Mouse (Mus musculus) embryonic facial prominence, embryonic 11.5 days (tissue): ENCODE measurements at regions not wholly inside any gene's neighbourhood (a gene's known extent, or its start where the extent isn't known, plus 50 kb on each side); places are given as distances from the start of the nearest gene placed in this dataset.
A peak's percentile ranks its signal among the peaks of the same experiment; 100 is the strongest.

Experiments
- ATAC-seq: fragments of 200-750 bp; cut with Nextera tagmentation; replicated peaks from 2 replicates; pipeline ENCODE4 v1.8.0; 2017; ENCODE audit warnings: low read depth; ENCODE audit not compliant: insufficient number of reproducible peaks, low FRiP score, low TSS enrichment
- DNase-seq: peaks from one replicate; pipeline ENCODE4 v3.0.0-alpha.2; 2015; ENCODE audit warnings: low spot score
- H3K27ac ChIP-seq: fragments of 300-500 bp; sonication (generic); replicated peaks from 2 replicates; pipeline ENCODE4 v1.5.1; 2014; ENCODE audit warnings: mild to moderate bottlenecking, low read depth, low read length, control low read depth
- H3K27me3 ChIP-seq: fragments of 300-500 bp; sonication (generic); 2 replicates; pipeline ENCODE4 v1.6.1; 2014; ENCODE audit warnings: mild to moderate bottlenecking, low read length, moderate library complexity, mixed read lengths; ENCODE audit not compliant: control insufficient read depth, insufficient read depth
- H3K36me3 ChIP-seq: fragments of 300-500 bp; sonication (generic); replicated peaks from 2 replicates; pipeline ENCODE4 v1.6.1; 2014; ENCODE audit warnings: low read depth, mild to moderate bottlenecking, low read length, moderate library complexity, mixed read lengths; ENCODE audit not compliant: control insufficient read depth, insufficient read depth
- H3K4me1 ChIP-seq: fragments of 300-500 bp; sonication (generic); 2 replicates; pipeline ENCODE4 v1.6.1; 2014; ENCODE audit warnings: low read length, mixed read lengths; ENCODE audit not compliant: control insufficient read depth, insufficient read depth
- H3K4me2 ChIP-seq: fragments of 300-500 bp; sonication (generic); 2 replicates; pipeline ENCODE4 v1.6.1; 2014; ENCODE audit warnings: low read depth, mild to moderate bottlenecking, control low read depth, low read length, moderate library complexity
- H3K4me3 ChIP-seq: fragments of 300-500 bp; sonication (generic); 2 replicates; pipeline ENCODE4 v1.5.1; 2014; ENCODE audit warnings: low read depth, low read length, control low read depth
- H3K9ac ChIP-seq: fragments of 300-500 bp; sonication (generic); replicated peaks from 2 replicates; pipeline ENCODE4 v1.6.1; 2014; ENCODE audit warnings: mild to moderate bottlenecking, control low read depth, low read length
- H3K9me3 ChIP-seq: fragments of 300-500 bp; sonication (generic); replicated peaks from 2 replicates; pipeline ENCODE4 v1.6.1; 2016; ENCODE audit warnings: mild to moderate bottlenecking, low read length, inconsistent platforms, mixed read lengths; ENCODE audit not compliant: control insufficient read depth
- WGBS: fragments of 180-500 bp; shearing (Covaris S2); extraction: QIAGEN DNeasy Blood & Tissue Kit; methylation state at CpG from one replicate; pipeline ENCODE4 v1.1.7; 2014; 5-methylcytosine and 5-hydroxymethylcytosine counted together

DNA sequence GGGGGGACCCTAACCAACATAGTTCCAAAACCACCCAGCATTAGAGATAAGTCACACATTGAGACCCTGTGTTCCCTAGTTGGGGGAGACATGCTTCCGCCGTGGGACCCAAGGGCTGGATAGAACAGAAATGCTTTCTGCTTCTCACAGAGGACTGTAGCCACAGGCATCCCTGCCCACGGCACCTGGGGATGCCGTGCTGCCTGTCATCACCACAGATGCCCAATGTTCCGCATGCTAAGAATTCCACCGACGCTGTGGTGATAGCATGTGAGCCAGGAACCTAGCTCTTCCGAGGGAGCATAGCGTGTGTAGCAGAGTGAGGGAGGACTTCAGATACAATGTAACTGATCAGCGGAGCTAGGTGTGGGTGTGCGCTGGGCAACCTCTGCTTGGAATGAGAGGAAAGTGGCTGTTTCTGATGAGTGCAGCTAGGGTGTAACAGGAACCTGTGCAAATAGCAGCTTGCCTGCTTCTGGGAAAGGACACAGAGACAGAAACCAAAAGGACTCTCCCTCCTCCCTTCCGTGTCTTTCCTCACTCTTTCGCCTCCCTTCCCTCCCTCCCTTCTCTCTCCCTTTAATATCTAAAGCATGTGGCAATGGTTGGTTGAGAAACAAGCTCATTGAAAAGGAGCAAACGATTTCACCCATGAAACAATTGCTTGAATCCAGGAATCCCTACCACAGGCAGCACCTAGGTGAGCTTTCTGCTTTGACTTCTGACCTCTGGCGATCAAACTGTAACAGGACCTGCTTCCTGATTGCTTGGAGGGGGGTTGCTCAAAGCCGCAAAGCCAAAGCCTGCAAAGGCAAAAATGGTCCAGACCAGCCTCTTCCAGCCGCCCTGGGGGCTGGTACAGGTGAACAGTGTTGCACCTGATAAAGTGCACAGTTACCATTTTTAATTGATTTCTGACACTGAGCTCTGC, 102.3 kb downstream of the Gm26897 start:
- 33% methylated on average over 17 of the region's 17 CpGs for WGBS
- Histone ChIP-seq H3K4me2 (no peak overlapping the region; the same call in 1 of the 2 replicates), H3K9ac (no peak overlapping the region), H3K4me1 (peaks cover 4% of the 10 kb centered on the region), H3K27me3 (no peaks in the 10 kb centered on the region; the same call in 1 of the 2 replicates), H3K36me3 (no peaks in the 10 kb centered on the region), H3K4me3 (no peak overlapping the region), H3K27ac (no peak overlapping the region), H3K9me3 (no peaks in the 10 kb centered on the region)
- ATAC-seq (peak; percentile 40; the same call in 1 of the 2 replicates), DNase-seq (peak; percentile 40)

- ATAC-seq: peak; percentile 58; the same call in 1 of the 2 replicates
- peaks cover 4% of the 10 kb centered on the region for H3K4me1 ChIP-seq
- WGBS: 13% methylated on average over 14 of the region's 14 CpGs
- H3K9me3 ChIP-seq: no peaks in the 10 kb centered on the region
- no peak overlapping the region for H3K27ac ChIP-seq
- no peaks in the 10 kb centered on the region; the same call in 1 of the 2 replicates for H3K27me3 ChIP-seq
- DNase-seq: no peak
- no peak overlapping the region for H3K9ac ChIP-seq
- H3K4me3 ChIP-seq: no peak overlapping the region
- H3K4me2 ChIP-seq: no peak overlapping the region; the same call in 1 of the 2 replicates
- no peaks in the 10 kb centered on the region for H3K36me3 ChIP-seq
Observed at GRCm38 (mm10) chr5:111836668-111837234, 103.0 kb downstream of the Gm26897 start.

DNA sequence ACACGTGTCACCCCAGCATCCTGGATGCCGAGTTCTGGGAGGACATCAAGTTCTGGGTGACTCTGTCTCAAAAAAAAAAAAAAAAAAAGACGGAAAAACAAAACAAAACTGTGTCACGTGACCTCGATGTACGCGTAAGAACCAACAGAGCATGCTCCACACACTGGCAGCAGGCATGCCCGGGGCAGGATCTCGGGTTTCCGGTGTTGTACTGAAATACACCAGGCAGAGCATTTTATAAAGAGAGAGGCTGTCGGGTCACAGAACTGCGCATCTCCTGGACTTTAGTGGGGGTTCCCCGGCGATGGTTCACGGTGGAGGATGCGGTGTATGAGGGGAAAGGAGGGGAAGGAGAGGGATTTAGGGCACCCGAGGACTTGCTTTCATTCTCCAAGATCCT, 108.7 kb downstream of the Gm26897 start:
- H3K9ac ChIP-seq: no peak overlapping the region
- ATAC-seq: no peak
- H3K4me1 ChIP-seq: no peaks in the 10 kb centered on the region
- no peak overlapping the region for H3K4me2 ChIP-seq
- peak; percentile 67 for DNase-seq
- no peak overlapping the region for H3K27ac ChIP-seq
- no peak overlapping the region for H3K4me3 ChIP-seq
- no peaks in the 10 kb centered on the region for H3K27me3 ChIP-seq
- 43% methylated on average over 17 of the region's 17 CpGs for WGBS
- H3K9me3 ChIP-seq: 0 out of 2 replicates have a peak, but pooled peaks cover 2% of the 10 kb centered on the region
- H3K36me3 ChIP-seq: no peaks in the 10 kb centered on the region

DNA sequence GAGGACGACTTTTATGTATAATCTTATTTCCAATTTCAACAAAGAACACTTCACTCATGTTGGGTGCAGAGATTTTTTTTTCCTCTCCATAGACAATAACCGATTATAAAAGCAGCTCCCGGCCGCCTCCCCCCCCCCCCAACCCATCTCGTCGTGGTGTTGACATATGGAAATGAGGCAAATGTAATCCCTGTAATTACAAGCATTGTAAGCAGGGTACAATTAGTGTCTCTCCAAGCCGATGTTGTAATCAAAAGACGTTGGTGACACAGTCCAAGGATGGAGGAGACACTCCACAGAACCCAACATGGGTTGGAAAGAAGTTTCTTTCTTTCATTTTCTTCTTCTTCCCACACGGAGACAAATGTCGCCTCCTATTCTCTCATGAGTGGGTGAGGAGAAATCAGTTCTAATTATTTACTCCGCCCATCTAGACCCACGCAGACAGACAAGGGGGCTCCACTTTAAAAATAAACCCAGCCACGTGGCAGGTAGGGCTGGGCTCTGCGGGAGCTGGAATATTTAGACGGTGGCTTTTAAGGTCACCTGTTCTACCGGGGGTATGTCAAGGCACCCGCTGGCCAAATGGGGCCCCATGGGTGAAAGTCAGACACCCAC, 110.0 kb downstream of the Gm26897 start:
- Histone ChIP-seq H3K4me1 (no peaks in the 10 kb centered on the region), H3K4me2 (no peak overlapping the region), H3K9me3 (0 out of 2 replicates have a peak, but pooled peaks cover 2% of the 10 kb centered on the region), H3K4me3 (no peak overlapping the region), H3K27me3 (no peaks in the 10 kb centered on the region), H3K9ac (no peak overlapping the region), H3K36me3 (no peaks in the 10 kb centered on the region), H3K27ac (no peak overlapping the region)
- WGBS: 39% methylated on average over 17 of the region's 17 CpGs
- DNase-seq (no peak), ATAC-seq (no peak)

DNA sequence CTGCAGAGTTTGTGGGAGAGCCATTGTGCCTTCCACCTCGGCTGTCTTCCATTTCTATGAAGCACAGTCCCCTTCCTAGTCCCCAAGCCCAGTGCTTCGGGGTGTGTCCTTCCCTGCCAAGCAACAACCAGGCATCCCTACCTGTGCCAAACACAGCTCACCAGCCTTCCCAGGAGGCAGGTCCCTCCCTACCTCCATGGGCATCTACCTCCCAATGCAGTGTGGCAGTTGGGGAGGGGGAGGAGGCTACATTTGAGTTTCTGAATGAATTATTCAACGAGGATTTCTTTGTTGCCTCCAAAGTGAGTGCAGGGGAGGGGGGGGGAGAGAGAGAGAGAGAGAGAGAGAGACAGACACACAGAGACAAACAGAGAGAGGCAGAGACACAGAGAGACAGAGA, 110.8 kb downstream of the Gm26897 start:
- no peak overlapping the region for H3K4me2 ChIP-seq
- H3K9ac ChIP-seq: no peak overlapping the region
- ATAC-seq: no peak

GRCm38 (mm10) chr5:111848917-111849316, 115.2 kb downstream of the Gm26897 start:
- no peak for ATAC-seq
- Histone ChIP-seq H3K27ac (no peak overlapping the region), H3K9me3 (0 out of 2 replicates have a peak, but pooled peaks cover 2% of the 10 kb centered on the region), H3K27me3 (no peaks in the 10 kb centered on the region), H3K4me2 (no peak overlapping the region), H3K36me3 (no peaks in the 10 kb centered on the region), H3K9ac (no peak overlapping the region), H3K4me3 (no peak overlapping the region), H3K4me1 (no peaks in the 10 kb centered on the region)
- no peak for DNase-seq
- 85% methylated on average over 8 of the region's 10 CpGs for WGBS

More for the DNA sequence above, 110.8 kb downstream of the Gm26897 start:
- Histone ChIP-seq H3K27me3 (no peaks in the 10 kb centered on the region), H3K4me3 (no peak overlapping the region), H3K9me3 (0 out of 2 replicates have a peak, but pooled peaks cover 2% of the 10 kb centered on the region), H3K36me3 (no peaks in the 10 kb centered on the region), H3K27ac (no peak overlapping the region), H3K4me1 (no peaks in the 10 kb centered on the region)
- no peak for DNase-seq
- 25% methylated on average over 3 of the region's 3 CpGs for whole genome bisulfite sequencing

DNA sequence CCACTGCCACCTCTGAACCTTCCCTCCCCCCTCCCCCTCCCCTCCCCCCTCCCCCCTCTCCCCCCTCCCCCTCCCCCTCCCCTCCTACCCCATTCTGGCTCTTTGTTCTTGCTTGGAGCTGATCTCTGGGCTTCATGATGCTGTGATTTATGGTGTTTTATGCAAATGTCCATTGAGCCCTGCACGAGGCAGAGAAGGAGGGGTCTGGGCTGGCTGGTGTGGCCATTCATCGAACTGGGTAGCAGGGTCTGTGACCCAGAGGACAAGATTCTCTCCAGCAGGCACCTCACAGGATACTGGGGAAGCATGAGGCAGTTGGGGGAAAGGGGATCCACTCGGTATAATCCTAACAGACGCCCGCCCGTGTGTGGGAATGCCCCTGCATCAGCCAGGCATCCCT, 119.0 kb downstream of the Gm26897 start:
- ATAC-seq (no peak), DNase-seq (no peak)
- Histone ChIP-seq H3K9me3 (no peaks in the 10 kb centered on the region), H3K36me3 (no peaks in the 10 kb centered on the region), H3K4me1 (no peaks in the 10 kb centered on the region), H3K9ac (no peak overlapping the region), H3K27me3 (no peaks in the 10 kb centered on the region), H3K4me3 (no peak overlapping the region), H3K4me2 (no peak overlapping the region), H3K27ac (no peak overlapping the region)
- 58% methylated on average over 6 of the region's 6 CpGs for WGBS
